Mouse (Mus musculus): ENCODE measurements at regions not wholly inside any gene's neighbourhood (a gene's known extent, or its start where the extent isn't known, plus 50 kb on each side); places are given as distances from the start of the nearest gene placed in this dataset.

- H3K36me3 ChIP-seq (replicated peaks in 1 of 2; ENCODE audit: control insufficient read depth in 1 of 2, insufficient read depth in 1 of 2, low read length in 1 of 2): no peaks in the 10 kb centered on the region
- DNase-seq (ENCODE audit: extremely low read depth): no peak
- H3K4me1 ChIP-seq (ENCODE audit: control insufficient read depth in 1 of 2, insufficient read depth in 2 of 2): no peaks in the 10 kb centered on the region
- H3K27me3 ChIP-seq (replicated peaks): no peaks in the 10 kb centered on the region
- H3K9ac ChIP-seq (ENCODE audit: insufficient read depth, low read depth): no peak overlapping the region
- H3K79me2 ChIP-seq (replicated peaks; ENCODE audit: control insufficient read depth, extremely low read depth, insufficient read depth, poor library complexity, severe bottlenecking): no peaks in the 10 kb centered on the region
- H3K4me2 ChIP-seq (ENCODE audit: insufficient read depth, low read depth, poor library complexity, severe bottlenecking): no peak overlapping the region
- dilution Hi-C loops (cut with MboI; ENCODE audit: extremely low pct_ligation_motif_present, extremely low pct_unique_long_range_greater_than_20kb, low sequenced_read_pairs): no loop called here
- peaks cover 33% of the 10 kb centered on the region for H3K9me3 ChIP-seq (replicated peaks; ENCODE audit: low read length)
- H3K27ac ChIP-seq (ENCODE audit: insufficient read depth, low read depth): no peak overlapping the region
- no peak for TF ChIP-seq GABPA (IDR thresholded peaks at IDR 0.05; ENCODE audit: insufficient replicate concordance, low read depth, low read length)
- TF ChIP-seq POLR2A (IDR thresholded peaks at IDR 0.05; ENCODE audit: low read depth, low read length): no peak
- no peak for TF ChIP-seq USF2 (conservative IDR thresholded peaks at IDR 0.05; ENCODE audit: low read depth, low read length)
- TF ChIP-seq ZC3H11A (IDR thresholded peaks at IDR 0.05; ENCODE audit: low read depth, low read length): no peak
- no peak for TF ChIP-seq RCOR1 (conservative IDR thresholded peaks at IDR 0.05; ENCODE audit: low read depth, low read length)
- no peak for TF ChIP-seq MAZ (IDR thresholded peaks at IDR 0.05; ENCODE audit: low read depth, low read length)
- TF ChIP-seq NELFE (IDR thresholded peaks at IDR 0.05; ENCODE audit: low read depth, low read length): no peak
- no peak overlapping the region for H3K4me3 ChIP-seq (replicated peaks in 1 of 3; ENCODE audit: low read depth in 2 of 3, low read length in 2 of 3, poor library complexity in 1 of 3)
- in situ Hi-C loops (cut with MboI; ENCODE audit: low pct_ligation_motif_present, low pct_unique_long_range_greater_than_20kb, low sequenced_read_pairs): no loop called here
These were observed 290.5 kb upstream of the Kcnh8 start for GRCm38 (mm10) chr17:52312043-52312442.

- H3K27ac ChIP-seq (ENCODE audit: insufficient read depth, low read depth): no peak overlapping the region
- no peak overlapping the region for H3K4me2 ChIP-seq (ENCODE audit: insufficient read depth, low read depth, poor library complexity, severe bottlenecking)
- no peak overlapping the region for H3K9ac ChIP-seq (ENCODE audit: insufficient read depth, low read depth)
- no peak overlapping the region for H3K4me3 ChIP-seq (replicated peaks in 1 of 3; ENCODE audit: low read depth in 2 of 3, low read length in 2 of 3, poor library complexity in 1 of 3)
- H3K4me1 ChIP-seq (ENCODE audit: control insufficient read depth in 1 of 2, insufficient read depth in 2 of 2): no peaks in the 10 kb centered on the region
- dilution Hi-C loops (cut with MboI; ENCODE audit: extremely low pct_ligation_motif_present, extremely low pct_unique_long_range_greater_than_20kb, low sequenced_read_pairs) (no loop called here), in situ Hi-C loops (cut with MboI; ENCODE audit: low pct_ligation_motif_present, low pct_unique_long_range_greater_than_20kb, low sequenced_read_pairs) (no loop called here)
- no peaks in the 10 kb centered on the region for H3K27me3 ChIP-seq (replicated peaks)
- TF ChIP-seq PAX5 (IDR thresholded peaks at IDR 0.05; ENCODE audit: low read length) (no peak), MAZ (IDR thresholded peaks at IDR 0.05; ENCODE audit: low read depth, low read length) (no peak), ZMIZ1 (IDR thresholded peaks at IDR 0.05; ENCODE audit: low read depth, low read length) (no peak), CTCF (conservative IDR thresholded peaks at IDR 0.05 in 1 of 2, IDR thresholded peaks at IDR 0.05 in 1 of 2; ENCODE audit: low read depth in 2 of 2, low read length in 2 of 2) (no peak), E2F4 (IDR thresholded peaks at IDR 0.05; ENCODE audit: insufficient replicate concordance, low read depth, low read length) (no peak), CHD1 (IDR thresholded peaks at IDR 0.05; ENCODE audit: low read depth, low read length) (no peak), HCFC1 (IDR thresholded peaks at IDR 0.05; ENCODE audit: low read depth, low read length) (no peak), SMC3 (IDR thresholded peaks at IDR 0.05; ENCODE audit: low read depth, low read length) (no peak), USF2 (conservative IDR thresholded peaks at IDR 0.05; ENCODE audit: low read depth, low read length) (no peak), RAD21 (IDR thresholded peaks at IDR 0.05; ENCODE audit: low read depth, low read length) (no peak), KAT2A (IDR thresholded peaks at IDR 0.05; ENCODE audit: insufficient replicate concordance, low read length) (no peak), JUN (IDR thresholded peaks at IDR 0.05; ENCODE audit: insufficient read depth, low read depth, low read length) (no peak), MXI1 (IDR thresholded peaks at IDR 0.05; ENCODE audit: low read depth, low read length) (no peak), CHD2 (IDR thresholded peaks at IDR 0.05; ENCODE audit: low read length) (no peak), SIN3A (IDR thresholded peaks at IDR 0.05; ENCODE audit: low read length) (no peak), NELFE (IDR thresholded peaks at IDR 0.05; ENCODE audit: low read depth, low read length) (no peak), MAX (IDR thresholded peaks at IDR 0.05; ENCODE audit: low read length) (no peak)
- H3K79me2 ChIP-seq (replicated peaks; ENCODE audit: control insufficient read depth, extremely low read depth, insufficient read depth, poor library complexity, severe bottlenecking): no peaks in the 10 kb centered on the region
- DNase-seq (ENCODE audit: extremely low read depth): no peak
- H3K36me3 ChIP-seq (replicated peaks in 1 of 2; ENCODE audit: control insufficient read depth in 1 of 2, insufficient read depth in 1 of 2, low read length in 1 of 2): no peaks in the 10 kb centered on the region
- H3K9me3 ChIP-seq (replicated peaks; ENCODE audit: low read length): peaks cover 37% of the 10 kb centered on the region
These were observed 293.7 kb upstream of the Kcnh8 start for GRCm38 (mm10) chr17:52308789-52309188.

All from CH12.LX (cell line).